Mouse (Mus musculus): Measurements from ENCODE around the gene Slit3.

DNA sequence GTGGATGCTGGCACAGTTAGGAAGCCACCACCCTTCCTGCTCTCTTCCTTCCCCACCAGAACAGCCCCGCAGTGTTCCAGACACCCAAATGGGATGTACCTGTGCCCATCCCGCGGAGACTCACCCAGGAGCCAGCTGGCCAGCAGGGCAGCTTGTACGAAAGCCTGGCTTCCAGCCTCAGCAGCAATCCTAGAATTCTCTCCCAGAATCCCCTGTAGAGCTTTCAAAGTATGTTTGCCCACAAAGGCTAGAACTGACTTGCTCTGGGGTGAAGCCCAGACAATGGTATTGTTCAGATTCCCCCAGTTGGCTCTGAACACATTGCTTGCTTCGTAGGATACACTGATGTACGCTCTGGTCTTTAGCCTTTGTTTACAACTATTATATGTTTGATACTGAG lies 566.3 kb downstream of the Slit3 start:
- TF ChIP-seq FLI1 (IDR thresholded peaks at IDR 0.05; ENCODE audit: low read length) (no peak), GATA1 (IDR thresholded peaks at IDR 0.05; ENCODE audit: borderline replicate concordance, low read length) (no peak)
